Mouse (Mus musculus): ENCODE measurements around the gene Il18rap.

DNA sequence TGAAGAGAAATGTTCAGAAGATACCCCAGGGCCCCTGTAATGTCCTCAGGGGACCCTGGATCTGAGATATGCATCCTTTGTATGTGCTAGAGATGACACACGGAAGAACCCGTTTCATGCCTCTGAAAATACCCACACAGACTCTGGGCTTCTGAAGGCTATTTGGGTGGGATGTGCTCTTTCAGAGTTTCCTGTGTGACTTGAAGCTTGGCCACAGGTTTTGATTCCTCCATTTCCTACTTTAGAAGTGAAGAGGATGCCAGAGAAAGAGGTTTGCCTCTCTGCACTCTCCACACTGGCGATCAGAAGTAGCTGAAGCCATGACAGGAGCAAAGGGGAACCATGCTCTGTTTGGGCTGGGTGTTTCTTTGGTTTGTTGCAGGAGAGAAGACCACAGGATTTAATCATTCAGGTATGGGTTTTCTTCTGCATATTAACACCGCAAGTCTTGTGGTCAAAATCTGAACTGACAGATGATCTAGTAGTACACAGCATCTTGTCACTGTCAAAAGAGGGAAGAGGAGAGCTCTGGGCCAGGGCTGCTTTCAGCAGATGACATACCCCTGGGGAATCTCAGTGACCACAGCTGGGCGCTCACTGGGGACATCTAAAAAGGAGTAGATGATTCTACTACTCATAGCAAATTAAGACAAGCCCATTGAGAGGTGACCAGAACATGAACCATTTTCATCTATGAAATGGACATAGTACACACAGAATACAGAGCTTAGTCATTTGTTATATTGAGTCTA lies 9.0 kb downstream of the Il18rap start:
- no peak for TF ChIP-seq CTCF (IDR thresholded peaks at IDR 0.05; ENCODE audit: low read depth)
- TF ChIP-seq EP300 (optimal IDR thresholded peaks at IDR 0.05), result no peak

Data from stomach, postnatal 0 days (tissue).